Mouse (Mus musculus) testis, postnatal 14 days (tissue): ENCODE results near the gene Slc17a2.
A peak's percentile ranks its signal among the peaks of the same experiment; 100 is the strongest.

ENCODE experiments used
- DNase-seq: peaks from one replicate; pipeline ENCODE4 v3.0.0; 2021; ENCODE audit warnings: low spot score

The Slc17a2 gene

DNA sequence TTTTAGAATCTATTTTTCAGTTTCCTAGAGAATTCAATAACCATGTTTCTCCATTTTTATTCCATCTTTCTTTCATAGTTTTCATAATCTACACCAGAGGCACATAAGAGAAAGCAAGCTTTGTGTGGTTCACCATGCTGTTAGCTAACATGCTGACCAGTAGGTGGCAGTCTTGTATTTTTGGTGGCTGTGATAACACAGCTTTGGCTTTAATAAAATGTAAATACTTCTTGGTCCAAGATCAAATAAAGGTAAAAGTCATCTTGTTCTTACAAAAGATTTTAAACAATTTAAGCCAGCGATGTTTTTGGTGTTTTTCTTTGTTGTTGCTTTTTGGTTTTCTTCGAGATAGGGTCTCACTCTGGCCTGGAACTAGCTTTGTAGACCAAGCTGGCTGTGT lies 14.3 kb upstream of the Slc17a2 start:
- no peak for DNase-seq

DNA sequence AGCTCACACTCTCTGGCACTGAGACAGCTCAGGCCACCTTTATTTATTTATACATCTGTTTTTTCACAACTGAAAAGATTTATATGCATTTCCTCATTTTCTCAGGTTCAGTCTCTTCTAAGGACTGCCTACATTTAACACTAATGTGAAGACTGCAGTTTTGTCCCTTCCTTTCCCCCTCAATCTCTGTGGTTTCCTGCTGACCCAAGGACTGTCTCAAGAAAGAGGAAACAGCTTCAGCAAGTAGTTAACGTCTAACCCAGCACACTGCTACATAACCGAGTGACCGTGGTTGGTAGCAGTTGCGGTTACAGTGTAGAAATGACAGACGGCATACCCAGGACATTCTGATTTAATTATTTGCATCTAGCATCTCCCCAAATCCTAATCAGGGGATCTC lies 7.4 kb upstream of the Slc17a2 start:
- no peak for DNase-seq

DNA sequence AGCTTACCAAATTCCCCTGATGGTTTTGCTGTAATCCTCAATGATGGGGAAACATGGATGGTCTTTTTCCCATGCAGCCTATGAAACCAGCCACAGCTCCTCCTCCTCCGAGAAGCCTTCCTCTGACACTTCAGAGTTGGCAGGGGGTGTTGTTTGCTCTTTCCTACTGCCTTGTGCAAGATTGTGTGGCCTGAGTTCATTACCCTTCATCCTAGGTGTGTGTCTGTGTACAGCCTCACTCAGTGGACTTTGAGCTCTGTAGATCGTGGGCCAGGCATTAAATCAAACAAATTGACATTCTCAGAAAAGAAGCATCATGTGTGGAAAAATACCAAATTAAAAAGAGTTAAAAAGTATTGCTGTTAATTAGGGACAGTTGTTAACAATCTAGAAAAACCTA lies 2.3 kb upstream of the Slc17a2 start:
- no peak for DNase-seq

DNA sequence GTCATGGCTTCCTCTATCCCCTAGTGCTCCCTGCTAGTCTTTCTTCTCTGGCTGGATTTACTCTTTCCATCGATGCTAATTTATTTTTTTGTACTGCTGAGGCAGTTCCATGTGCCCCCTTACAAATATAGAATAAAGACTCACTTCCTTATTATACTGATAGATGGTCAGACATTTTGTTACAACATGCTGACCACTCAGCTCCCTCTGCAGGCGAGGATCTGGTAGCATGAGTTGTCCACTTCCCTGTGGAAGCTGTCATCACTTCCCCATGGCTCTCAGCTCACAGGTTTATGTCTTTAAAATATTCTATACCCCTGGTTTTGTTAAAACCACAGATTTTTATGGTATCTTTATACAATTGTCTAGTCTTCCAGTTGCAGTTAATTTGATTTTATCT lies 9.4 kb downstream of the Slc17a2 start:
- DNase-seq = no peak

DNA sequence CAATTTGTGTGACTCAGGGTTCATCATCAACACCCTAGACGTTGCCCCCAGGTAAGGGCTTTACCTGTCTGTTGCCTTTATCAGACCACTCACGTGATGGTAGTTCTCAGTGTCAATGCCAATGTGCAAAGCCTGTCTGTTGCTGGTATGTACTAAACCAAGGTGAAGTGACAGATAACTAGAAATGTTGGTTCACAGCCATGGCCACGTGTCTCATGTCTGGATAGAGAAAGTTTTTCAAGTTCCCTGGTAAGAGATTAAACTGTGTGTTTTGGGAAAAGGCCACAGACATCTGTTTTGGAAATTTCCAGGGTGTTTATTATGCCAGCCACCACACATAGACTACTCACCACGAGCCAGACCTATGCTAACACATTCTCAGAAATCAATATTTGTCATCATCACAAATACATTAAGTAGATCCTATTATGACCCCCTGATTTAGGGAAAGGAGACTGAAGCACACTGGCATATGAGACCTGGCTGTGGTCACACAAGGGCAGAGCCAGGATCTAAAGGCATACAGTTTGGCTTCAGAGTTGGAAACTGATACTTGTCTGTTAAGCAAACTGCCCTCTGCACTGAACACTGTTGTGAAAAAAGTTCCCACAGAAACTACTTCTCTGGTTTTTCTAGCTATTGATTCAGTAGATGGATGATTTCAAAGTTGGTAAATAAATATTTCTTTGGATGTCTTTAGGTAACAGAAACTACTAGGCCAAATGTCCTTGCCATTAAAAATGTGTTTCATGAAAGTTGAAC lies 13.6 kb downstream of the Slc17a2 start:
- no peak for DNase-seq

DNA sequence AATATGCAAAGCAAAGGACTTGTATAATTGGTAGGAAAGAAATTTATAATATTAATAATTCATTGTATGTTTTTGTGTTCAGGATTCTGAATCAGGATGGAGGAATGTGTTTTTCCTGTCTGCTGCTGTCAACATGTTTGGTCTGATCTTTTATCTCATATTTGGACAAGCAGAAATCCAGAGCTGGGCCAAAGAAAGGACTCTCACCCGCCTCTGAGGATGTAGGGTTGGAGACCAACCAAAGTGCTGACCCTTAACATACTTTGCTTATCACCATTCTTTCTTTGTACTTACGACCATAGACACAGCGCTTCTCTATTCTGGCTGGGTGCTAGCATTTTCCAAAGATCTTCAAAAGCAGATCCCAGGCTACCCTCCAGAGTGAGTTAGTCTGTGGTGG lies 15.4 kb downstream of the Slc17a2 start:
- DNase-seq = no peak

DNA sequence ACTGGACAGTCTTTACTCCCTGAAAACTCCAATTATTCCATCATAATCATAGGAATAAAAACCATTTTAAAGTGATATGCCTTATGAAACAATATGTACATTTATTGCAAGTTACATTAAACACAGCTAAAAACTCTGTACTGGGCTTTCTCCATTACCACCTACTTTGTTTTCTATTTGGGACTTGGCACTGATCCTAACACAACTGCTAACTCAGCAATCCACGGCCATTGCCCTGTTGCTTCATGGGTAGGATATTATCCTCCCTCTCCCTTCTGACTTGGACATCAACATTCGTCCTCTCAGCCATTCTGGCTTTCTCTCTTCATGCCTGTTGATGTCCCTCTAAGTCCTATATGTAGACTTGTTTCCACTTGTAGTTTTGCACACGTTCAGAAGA lies 19.8 kb downstream of the Slc17a2 start:
- no peak for DNase-seq

DNA sequence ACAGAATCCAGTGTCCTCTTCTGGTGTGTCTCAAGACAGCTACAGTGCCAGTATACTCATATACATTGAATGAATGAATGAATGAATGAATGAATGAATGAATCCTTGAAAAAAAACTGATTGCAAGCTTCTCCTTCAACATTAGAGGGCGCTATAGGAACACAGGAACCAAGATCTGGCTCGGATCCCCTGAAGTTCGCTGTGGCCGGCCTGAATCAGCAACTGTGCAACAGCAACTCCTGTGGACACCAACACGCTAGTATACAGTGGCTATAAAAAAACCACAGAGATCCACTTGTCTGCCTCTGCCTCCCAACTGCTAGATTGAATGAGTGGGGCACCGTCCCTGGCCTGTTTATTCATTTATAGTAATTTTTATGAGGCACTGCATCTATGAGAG lies 26.3 kb downstream of the Slc17a2 start:
- DNase-seq = peak; percentile 5

DNA sequence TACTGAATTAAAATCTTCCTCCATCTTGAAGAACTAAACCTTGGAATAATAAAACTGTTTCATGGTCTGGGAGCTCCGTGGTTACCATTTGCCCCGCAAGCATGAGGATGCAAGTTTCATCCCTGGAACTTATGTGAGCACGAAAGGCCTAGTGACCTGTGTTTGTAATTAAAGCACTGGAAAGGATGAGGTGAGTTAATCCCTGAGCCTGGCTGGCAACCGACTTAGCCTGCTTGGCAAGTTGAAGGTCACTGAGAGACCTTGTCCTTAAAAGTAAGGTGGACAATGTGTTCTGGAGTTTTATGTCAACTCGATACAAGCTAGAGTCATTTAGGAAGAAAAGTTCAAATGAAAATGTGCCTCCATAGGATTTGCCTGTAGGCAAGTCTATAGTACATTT lies 28.0 kb downstream of the Slc17a2 start:
- DNase-seq = no peak

DNA sequence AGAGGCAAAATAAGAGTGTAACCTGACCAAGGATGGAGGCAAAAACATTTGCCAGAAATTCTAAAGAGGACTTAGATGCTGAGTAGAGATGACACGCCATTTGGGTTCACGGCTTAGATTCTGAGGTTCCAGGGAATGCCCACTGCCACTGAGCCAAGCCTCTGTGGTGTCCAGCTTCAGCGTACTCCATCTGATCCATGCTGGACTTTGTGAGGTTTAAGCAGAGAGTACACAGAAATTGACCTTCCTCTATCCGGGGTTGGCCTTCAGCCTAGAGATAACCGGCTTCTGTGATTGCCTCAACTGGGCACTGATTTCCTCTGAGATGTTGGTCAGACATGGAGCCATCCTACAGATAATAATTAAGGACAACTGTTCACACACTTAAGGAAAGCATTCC lies 29.8 kb downstream of the Slc17a2 start:
- no peak for DNase-seq

DNA sequence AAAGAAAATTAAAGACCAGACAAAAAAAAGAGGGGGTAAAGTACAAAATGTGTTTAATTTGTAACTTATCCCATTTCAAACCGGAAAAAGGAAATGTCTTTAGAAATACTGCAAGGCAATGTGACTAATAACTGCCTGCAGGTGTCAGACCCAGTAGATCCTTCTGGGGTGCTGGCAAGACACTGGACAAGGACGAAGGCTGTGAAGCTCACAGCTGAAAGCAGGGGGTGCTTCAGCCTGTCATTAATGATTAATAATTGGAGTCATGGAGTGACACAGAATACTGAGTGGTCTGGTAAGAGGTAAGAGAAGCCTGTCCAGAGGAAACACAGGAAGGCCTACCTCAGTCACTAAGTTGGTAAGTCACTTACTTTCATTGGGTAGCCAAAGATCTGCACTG lies 32.5 kb downstream of the Slc17a2 start, which contains the start of gene Slc17a3:
Gene Slc17a3, plus strand, starts transcription at position 127 of the 400 bp plus-strand sequence.
- DNase-seq = no peak

DNA sequence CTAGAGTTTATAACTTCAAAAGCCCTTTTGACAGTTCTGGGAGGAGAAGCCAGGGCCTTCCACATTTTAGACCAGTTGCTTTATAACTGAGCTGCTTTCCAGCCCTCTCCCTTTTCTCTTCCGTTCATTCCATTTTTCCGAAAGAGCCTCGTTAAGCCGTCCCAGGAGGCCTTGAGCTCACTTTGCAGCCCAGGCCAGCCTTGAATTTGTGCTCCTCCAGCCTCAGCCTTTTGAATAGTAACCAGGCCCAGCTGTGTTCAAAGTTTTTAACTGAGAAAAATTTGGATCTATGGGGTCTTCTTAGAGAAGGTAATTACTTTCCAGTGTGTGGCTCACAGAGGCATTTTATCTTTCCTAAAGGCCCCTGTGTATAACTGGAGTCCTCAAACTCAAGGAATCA lies 39.1 kb downstream of the Slc17a2 start:
- no peak for DNase-seq

DNA sequence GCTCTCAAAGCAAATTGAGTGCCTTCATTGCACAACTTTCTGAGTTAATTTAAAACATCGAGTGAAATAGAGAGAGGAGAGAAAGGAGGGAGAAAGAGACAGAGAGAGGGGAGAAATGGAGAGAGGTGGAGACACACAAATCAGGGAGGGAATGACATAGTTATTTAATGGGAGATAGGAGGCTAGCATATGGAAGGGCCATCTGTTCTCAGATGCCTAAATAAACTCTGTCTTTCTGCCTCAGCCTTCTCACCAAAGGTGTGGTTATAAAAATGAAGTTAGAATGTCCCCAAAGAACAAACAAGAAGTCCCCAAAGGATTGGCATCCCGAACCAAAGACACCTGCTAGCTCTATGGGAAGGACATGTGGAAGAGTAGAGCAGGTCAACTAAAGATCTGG lies 42.5 kb downstream of the Slc17a2 start:
- DNase-seq = no peak

DNA sequence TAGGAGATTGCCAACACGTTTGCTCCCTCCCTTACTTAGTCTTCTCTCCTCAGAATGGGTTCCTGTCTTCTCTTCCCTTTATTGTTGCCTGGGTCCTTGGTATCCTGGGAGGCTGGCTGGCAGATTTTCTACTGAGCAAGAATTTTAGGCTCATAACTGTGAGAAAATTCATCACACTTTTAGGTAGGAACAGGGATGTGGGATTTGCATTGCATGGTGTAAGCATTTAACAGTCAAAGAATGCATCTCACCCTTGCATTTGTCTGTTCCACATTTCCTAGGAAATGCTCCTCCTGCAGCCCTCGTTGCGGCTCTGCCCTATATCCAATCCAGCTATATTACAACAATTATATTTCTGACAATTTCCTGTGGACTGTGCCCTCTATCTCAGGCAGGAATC lies 49.6 kb downstream of the Slc17a2 start:
- no peak for DNase-seq

DNA sequence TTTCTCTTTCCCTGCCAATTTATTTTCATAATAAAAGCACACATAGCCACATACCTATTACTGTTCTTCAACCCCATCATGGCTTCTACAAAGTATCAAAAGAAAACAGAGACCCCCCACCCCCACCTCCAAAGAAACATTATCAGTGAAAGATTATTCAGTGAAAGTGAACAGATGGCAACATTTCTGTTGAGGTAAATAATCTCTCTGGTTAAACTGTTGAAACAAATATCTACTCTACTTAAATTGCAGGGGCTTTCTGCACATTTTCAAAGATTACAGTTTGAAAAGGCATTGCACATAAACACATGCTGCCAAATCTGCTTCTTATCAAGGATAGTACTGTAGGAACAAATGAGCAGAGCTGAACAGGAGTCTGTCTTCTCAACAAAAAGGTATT lies 55.0 kb downstream of the Slc17a2 start:
- DNase-seq = no peak

DNA sequence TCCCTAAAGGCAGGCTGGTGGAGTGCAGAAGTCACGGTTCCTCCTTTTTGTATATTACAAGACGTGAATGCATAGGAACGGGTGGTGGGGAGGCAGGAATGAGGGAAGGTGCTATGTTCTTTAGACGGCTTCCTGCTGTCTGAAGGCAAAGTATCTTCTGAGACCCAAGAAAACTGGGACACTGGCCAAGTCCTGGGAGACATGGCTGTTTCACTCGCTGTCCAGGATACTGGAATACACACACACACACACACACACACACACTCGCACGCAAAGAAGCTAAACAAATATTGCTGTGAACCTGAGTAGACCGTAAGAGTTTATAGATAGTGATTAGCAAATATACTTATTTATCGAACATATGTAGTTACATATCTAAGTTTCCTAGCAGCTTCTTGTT lies 57.9 kb downstream of the Slc17a2 start:
- DNase-seq = no peak

DNA sequence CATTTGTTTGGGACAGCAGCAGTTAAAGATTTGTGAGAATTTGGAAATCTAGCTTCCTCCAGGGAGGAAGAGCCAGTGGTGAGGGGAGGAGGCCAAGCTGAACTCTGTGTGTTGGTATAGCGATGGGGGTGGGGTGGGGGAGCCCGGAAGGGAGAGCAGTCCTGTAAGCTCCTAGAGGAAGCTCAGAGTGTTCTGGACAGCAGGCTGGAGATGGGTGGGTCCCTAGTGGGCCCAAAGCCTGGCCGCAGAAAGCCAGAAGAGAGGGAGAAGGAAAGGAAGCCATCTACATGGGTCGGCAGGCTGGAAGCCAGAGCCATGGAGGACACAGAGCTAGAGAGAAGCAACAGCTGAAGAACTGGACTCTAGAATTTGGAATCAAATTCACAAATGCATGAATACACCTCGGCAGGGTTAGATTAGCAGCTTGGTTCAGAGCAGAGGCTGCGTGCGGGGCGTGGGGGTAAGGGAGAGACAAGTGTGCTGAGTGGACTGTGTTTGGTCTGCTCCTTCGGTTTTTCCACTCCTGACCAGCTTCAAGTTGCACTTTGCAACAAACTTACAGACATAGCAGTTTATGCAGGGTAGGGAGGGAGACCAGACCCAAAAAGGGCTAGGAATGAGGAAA lies 59.4 kb downstream of the Slc17a2 start:
- no peak for DNase-seq

DNA sequence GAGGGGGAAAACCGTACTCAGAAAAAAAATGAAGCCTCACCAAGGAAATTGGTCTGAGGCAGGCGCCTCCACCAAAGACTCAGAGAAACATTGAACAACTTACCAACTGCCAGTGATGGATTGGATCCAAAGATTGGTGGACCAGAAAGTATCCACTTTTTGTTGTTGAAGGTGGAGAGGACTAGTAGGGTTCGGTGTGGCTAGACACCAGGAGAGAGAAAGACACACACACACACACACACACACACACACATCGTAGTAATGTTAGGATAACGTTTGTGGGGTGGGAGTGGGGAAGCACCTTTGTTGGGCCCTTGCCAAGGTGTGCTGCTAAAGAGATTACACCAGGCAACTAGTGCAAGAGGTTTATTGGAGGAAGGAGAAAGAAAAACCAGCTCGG lies 60.2 kb downstream of the Slc17a2 start:
- no peak for DNase-seq

DNA sequence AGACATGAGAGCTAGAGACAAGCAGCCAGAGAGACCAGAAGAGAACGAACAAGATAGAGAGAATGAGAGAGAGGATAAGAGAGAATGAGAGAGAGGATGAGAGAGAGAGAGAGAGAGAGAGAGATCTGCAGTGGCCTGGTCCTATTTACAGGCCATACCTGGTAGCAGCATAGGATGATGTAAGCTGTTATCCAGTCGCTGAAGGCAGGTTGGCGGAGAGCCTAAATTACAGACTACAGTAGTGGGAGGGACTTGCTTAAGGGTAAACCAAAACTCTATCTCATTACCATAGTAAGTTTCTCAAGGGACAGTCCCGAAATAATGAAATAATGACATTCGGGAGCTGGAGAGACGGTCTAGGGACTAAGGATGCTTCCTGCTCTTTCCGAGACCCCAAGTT lies 60.6 kb downstream of the Slc17a2 start, which contains the start of gene Slc17a1:
Gene Slc17a1, plus strand, starts transcription at position 346 of the 400 bp plus-strand sequence.
- no peak for DNase-seq

DNA sequence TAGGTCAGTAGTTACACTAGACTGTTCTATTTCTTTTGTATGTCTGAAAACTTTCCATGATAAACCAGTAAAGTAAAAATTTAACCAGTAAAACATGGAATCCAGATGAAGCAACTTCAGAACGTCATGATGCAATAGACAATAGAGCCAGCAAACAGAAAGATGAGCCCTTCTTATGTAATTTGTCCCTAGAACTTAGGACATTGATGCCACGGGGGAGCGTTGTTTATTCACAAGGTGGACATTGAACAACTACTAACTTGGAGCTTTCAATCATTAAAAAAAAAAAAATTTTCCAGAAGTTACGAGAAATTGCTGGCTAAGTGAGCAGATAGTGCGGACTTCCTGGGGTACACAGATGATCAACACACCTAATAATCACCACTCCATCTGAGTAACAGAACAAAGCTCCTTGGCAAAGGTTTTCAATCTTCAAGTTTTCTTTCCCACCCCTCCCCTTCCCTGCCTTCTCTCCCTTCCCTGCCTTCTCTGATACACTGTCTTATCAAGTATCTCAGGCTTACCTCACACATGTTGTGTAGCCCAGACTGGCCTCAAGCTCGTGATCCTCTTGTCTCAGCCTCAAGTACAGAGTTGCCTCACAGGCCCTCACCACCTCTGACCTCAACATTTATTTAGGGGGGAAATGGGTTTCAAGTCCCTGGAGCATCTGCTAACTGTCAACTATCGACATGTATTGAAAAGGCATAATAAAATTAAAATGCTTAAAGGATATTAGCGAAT lies 62.2 kb downstream of the Slc17a2 start:
- DNase-seq = no peak

DNA sequence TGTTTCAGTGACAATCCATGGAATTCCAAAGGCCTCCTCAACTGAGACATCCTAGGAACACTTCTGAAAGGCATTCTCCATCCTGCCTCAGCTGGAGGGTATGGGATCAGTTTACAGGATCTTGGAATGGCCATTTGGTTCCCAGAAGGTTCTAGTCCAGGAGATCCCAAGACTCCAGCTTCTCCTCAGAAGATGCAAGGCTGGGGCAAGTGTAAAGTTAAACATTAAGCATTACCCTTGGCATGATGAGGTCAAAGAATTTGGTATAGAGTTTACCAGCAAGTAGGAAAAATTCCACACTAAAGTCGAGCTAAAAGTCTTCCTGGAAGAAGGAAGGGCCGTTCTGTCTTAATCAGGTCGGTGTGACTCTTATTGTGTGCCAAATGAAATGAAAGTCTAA lies 63.2 kb downstream of the Slc17a2 start:
- DNase-seq = no peak

DNA sequence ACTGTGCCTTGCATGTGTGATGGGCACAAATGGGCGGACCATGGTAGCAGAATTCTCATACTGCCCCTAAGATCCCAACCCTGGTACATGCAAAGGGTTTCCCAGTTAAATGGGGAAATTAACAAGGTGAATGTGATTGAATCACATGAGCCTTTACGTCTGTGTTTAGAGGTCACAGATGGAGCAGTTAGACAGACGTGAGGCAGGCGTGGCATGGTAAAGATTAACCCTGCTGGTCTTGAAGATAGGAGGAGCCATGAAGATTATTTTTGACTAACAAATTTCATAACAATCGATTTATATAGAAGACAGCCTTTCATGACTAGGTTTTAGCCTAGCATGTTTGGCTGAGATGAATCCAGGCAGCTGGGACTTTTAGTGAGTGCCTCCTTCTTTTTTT lies 66.3 kb downstream of the Slc17a2 start:
- DNase-seq = no peak
